In the genomic region with DNA sequence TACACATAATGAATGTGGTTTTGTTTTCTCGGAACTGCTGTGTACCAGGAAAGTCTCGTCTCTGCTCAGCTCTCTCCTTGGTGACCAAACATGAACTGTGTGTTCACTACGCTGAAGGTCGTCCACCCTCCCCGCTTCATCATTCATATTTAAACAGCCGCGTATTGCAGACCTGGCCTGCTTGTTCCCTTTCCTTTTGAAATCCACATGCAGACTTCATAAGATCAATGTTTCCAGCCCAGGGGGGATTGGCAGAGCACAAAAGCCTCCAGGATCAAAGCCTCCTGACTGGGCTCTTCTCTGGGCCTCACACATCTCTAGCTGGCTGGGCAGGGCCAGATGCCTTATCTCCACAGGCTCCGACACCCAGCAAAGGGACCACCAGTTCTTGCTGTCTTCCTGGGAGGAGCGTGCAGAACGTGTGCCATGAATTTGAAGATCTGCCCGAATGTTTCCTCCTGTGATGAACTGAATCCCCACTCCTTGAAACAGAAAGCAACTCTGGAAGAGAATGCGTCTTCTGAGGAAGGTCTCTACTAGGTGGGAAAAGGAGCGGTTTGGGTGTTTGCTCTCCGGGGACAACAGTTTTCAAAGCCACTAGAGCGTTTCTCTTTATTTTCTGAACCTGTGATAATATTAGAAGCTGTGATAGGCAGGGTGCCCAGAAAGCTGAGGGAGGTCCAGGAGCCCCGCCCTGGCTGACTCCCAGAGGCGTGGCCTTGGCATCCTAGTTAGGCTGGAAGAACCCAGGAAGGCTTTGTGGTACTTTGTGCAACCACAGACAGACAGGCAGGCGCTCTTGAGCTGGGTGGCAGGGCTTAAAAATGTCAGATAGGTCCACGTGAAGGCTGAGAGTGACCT, we compare ENCODE assay signal across 7 mouse cellular contexts. TPM values are rescaled to one million over a fixed set of nuclear protein-coding genes. Genes with fewer than 3 reads are reported as not detected.
A peak's percentile ranks its signal among the peaks of the same experiment; 100 is the strongest.
DNase-seq lines count a peak whose midpoint lies in the region.

No protein-coding gene starts in this region.

- peak; percentile 21 for DNase-seq in retina, postnatal 1 day
- DNase-seq in retina, embryonic 14.5 days (ENCODE audit: low spot score), result no peak
- DNase-seq in c-Kit-negative CD71-positive TER-119-positive erythroid progenitor cells, embryonic 14.5 days (ENCODE audit: low read depth, low spot score), result peak; percentile 72
- DNase-seq in heart, postnatal 4 days, result peak; percentile 79
- DNase-seq in midbrain, embryonic 10.5 days (ENCODE audit: low spot score), result no peak
- DNase-seq in right cerebral cortex, postnatal 36 days (ENCODE audit: low spot score in 2 of 2), result no peak
- no peak for DNase-seq in limb, embryonic 10.5 days (ENCODE audit: low spot score)

- peaks cover 16% of the 10 kb centered on the region for H3K36me3 ChIP-seq in midbrain, embryonic 10.5 days
- H3K36me3 ChIP-seq in limb, embryonic 10.5 days, result peaks cover 11% of the 10 kb centered on the region

- peak overlapping the region; percentile 64 for H3K27ac ChIP-seq in midbrain, embryonic 10.5 days (replicated peaks)
- H3K27ac ChIP-seq in limb, embryonic 10.5 days, result no peak overlapping the region

- peaks cover 15% of the 10 kb centered on the region for H3K4me1 ChIP-seq in midbrain, embryonic 10.5 days
- peaks cover 21% of the 10 kb centered on the region for H3K4me1 ChIP-seq in limb, embryonic 10.5 days

- H3K4me3 ChIP-seq in midbrain, embryonic 10.5 days, result no peak overlapping the region
- H3K4me3 ChIP-seq in limb, embryonic 10.5 days, result no peak overlapping the region

- WGBS in midbrain, embryonic 10.5 days, result 68% methylated on average over 19 of the region's 19 CpGs
- 65% methylated on average over 19 of the region's 19 CpGs for WGBS in limb, embryonic 10.5 days

- H3K9me3 ChIP-seq in midbrain, embryonic 10.5 days (replicated peaks), result peaks cover 16% of the 10 kb centered on the region
- peaks cover 10% of the 10 kb centered on the region; the same call in 1 of the 2 replicates for H3K9me3 ChIP-seq in limb, embryonic 10.5 days (replicated peaks)

- no peaks in the 10 kb centered on the region for H3K27me3 ChIP-seq in midbrain, embryonic 10.5 days (ENCODE audit: low read depth, poor library complexity, severe bottlenecking)
- H3K27me3 ChIP-seq in limb, embryonic 10.5 days (ENCODE audit: low read depth, poor library complexity, severe bottlenecking), result no peaks in the 10 kb centered on the region

RNA-seq across cellular contexts. Expression of a gene that starts 10.0 kb away (rescaled TPM):
- 1 to 10 TPM; 7.3 to 7.8 TPM for total RNA-seq in heart, postnatal 4 days (2021)
- polyA plus RNA-seq in midbrain, embryonic 10.5 days (2016; fragmentation: Nextera tagmentation; extraction: Ambion mirVana), result 0.10 and 0.14 TPM in 2 replicates
- polyA plus RNA-seq in limb, embryonic 10.5 days (2016; fragmentation: Nextera tagmentation; extraction: Ambion mirVana), result 0.09 and 0.25 TPM in 2 replicates

RNA-seq across cellular contexts. Expression of a gene that starts 12.9 kb away (rescaled TPM):
- 10 to 100 TPM; 81.2 to 82.0 TPM for total RNA-seq in heart, postnatal 4 days (2021)
- 217 and 246 TPM in 2 replicates for polyA plus RNA-seq in midbrain, embryonic 10.5 days (2016; fragmentation: Nextera tagmentation; extraction: Ambion mirVana)
- polyA plus RNA-seq in limb, embryonic 10.5 days (2016; fragmentation: Nextera tagmentation; extraction: Ambion mirVana), result 215 and 255 TPM in 2 replicates

Comparison
In these comparisons a context has a peak if more than half of its experiments do, and no peak if none do; other contexts are left out.
1. DNase-seq: peak in retina, postnatal 1 day (single experiment), c-Kit-negative CD71-positive TER-119-positive erythroid progenitor cells, embryonic 14.5 days (single experiment) and heart, postnatal 4 days (single experiment); none in retina, embryonic 14.5 days (single experiment), midbrain, embryonic 10.5 days (single experiment), right cerebral cortex, postnatal 36 days (0 of 2) and limb, embryonic 10.5 days (single experiment).